Mouse (Mus musculus): Measurements from ENCODE around the gene Bmp2.

The Bmp2 gene

DNA sequence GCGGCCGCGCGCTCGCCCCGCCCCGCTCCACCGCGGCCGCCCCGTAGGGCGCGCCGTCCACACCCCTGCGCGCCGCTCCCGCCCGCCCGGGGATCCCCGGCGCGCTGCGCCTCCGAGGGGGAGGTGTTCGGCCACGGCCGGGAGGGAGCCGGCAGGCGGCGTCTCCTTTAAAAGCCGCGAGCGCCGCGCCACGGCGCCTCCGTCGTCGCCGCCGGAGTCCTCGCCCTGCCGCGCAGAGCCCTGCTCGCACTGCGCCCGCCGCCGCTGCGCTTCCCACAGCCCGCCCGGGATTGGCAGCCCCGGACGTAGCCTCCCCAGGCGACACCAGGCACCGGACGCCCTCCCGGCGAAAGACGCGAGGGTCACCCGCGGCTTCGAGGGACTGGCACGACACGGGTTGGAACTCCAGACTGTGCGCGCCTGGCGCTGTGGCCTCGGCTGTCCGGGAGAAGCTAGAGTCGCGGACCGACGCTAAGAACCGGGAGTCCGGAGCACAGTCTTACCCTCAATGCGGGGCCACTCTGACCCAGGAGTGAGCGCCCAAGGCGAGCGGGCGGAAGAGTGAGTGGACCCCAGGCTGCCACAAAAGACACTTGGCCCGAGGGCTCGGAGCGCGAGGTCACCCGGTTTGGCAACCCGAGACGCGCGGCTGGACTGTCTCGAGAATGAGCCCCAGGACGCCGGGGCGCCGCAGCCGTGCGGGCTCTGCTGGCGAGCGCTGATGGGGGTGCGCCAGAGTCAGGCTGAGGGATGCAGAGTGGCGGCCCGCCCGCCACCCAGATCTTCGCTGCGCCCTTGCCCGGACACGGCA, at the start of gene Bmp2:
Bmp2 (plus strand) TSS at position 129 of the 811 bp plus-strand sequence.
- DNase-seq (ENCODE audit: low read depth) = no peak

DNA sequence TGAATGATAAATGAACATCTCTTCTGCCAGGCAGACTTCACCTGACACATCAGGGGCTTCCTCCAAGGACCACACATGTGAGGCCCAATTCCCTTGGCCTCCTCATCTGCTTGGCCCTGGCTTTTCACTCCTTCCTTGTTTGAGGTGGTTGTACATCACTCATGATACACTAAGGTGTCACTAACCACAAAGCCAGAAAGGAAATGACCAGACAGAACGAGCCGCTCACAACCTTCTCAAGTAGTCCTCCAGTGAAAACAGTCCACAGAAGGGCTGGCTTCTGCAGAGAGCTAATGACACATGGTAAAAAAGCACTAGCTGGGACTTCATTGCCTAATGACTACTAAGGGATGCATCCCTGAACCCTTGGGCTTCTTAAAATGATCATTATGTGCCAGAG, 46.3 kb upstream of the Bmp2 start:
- DNase-seq (ENCODE audit: low read depth) = no peak

DNA sequence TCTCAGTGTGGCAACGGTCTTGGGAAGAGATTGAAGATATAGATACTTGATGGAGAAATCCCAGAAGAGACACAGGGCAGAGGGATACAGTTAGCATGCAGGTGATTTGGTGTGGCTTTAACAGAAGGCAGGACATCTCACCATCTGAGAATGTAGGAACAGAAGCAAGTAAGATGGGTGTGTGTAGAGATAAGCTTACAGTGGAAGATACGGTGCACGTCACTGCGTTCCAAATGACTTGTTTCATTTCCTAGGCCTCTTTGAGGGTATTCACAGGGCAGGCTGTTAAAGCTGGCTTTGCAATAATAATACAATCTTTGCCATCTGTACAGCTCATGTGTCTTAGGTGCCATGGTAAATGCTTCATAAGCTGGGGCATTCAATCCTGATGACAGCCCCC, 44.9 kb upstream of the Bmp2 start:
- no peak for DNase-seq (ENCODE audit: low read depth)

DNA sequence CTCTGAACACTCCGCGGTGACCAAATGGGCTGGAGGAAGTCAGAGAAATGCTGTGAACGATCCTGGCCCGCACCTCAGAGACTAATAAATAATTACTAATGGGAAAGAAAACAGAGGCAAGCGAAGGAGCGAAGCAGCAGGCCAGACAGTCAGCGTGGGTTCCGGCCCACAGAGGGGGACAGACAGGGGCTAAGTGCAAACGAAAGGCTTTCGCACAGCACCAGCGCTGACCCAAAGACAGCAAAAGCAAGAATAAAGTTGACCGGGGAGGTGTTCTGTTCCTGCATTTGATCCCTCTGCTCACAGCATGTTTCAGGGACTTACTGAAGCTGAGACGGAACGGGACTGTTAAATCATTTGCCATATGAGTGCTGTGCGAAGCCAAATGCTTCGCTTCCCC, 42.8 kb upstream of the Bmp2 start:
- DNase-seq (ENCODE audit: low read depth) = no peak

DNA sequence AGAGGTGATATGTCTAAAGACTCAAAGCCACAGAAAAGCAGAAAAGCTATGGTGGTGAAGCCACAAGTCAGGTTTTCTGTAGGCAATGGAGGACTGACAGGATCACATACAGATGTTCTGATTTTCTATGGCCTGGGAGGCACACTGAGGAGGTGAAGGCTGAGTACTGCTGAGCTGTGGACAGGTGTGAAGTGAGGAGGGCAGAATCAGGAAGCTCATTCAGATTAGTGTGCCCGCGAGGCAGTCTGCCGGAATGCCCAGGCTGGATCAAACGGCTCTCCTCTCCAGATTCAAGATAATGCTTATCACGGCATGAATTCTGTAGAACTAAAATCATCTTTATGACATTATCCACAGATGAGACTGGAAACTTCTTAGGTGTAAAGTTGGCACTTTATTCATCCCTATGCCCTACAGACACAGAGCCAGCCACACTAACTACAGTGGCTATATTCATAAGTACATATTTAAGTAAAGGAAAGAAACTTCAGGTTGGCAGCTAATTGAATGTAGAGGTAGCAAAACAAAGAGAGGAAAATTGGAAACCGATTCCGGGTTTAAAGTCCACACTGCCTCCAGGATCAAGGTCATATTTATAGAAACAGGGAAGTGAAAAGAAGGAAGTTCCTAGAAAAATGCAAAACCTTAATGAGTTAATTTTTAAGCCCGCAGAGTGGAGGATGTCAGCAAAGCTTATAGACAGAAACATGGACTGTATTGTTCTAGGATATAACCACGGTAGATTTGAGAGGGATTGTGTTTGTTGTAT, 40.8 kb upstream of the Bmp2 start:
- DNase-seq (ENCODE audit: low read depth) = no peak

DNA sequence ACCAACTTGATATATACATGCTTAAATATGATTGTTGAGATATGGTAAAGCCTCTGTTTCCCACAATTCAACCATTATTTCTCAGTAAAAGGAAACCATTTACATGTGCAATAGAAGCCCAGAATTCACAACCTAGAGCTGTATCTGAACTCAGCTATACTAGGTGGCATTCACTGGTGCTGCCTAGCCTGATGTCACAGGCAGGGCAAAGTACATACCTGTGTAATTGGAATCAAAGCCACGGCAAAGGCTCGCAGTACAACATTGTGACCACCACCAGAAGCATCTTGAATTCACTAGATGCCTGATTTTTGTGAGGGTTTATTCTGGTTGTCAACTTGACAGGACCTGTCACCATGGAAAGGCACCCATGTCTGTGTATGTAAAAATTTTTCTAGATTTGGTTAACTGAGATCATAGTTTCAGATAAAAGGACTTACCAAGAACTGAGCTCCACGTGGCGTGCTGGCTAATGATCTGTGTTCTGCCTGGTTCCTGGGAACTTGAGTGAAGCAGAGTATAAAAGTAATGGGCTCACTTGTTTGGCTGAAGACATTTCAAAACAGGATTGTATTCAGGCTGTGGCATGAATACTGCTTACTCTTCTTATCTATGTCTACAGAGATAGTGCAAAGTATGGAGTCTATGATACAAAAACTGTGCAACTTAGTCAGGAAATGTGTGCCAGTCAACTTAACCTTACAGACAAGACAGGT, 35.5 kb upstream of the Bmp2 start:
- no peak for DNase-seq (ENCODE audit: low read depth)

DNA sequence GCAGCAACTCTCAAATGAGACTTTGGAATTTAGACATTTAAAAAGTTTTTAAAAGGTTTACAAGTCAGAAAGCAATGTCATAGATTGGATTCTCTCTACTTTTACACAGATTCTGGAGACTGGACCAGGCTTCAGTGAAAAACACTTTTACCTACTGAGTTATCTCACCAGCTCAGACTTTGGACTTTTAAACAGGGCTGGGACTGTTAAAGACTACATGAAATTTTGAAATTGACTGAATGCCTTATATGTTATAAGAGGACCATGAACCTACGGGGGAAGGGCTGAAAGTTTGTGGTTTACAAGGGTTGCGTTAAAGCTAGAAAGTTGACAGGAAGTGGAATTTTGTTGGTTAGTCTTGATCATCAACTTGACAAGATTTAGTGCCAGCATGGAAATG, 34.1 kb upstream of the Bmp2 start:
- no peak for DNase-seq (ENCODE audit: low read depth)

DNA sequence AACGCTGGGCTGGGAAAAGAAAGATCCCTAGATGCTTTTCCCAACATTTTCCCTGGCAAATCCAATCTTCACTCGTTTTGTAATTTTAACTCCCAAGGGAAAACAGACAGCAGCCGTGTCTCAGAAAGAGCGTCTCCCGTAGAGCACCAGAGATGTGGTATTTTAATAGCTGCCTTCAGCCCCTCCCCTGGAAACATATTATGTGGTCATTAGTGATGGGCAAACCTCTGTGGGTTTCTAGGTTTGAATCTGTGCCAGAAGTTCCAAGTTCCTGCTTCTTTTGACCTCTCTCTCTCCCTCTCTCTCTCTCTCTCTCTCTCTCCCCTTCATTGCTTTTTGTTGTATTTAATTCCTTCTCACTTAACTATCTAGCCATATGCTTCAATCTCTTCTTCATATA, 30.8 kb upstream of the Bmp2 start:
- DNase-seq (ENCODE audit: low read depth) = no peak

DNA sequence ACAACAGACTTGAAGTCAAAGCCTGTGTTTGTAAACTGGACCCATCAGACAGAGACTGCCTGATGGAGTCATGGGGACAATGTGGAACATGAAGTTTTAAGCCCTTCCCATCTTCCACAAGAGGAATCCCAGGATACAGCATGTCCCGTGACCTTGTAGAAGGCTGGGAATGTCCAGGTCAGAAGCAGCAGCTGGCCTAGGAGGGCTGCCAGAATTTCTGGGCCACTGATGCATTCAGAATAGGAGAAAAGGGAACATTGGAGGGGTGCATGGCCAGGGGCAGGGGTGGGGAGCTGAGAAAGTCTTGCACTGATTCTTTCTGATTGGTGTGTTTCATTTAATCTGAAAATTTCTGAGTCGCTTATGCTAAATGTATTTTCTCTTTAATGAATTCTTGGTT, 29.8 kb upstream of the Bmp2 start:
- no peak for DNase-seq (ENCODE audit: low read depth)

DNA sequence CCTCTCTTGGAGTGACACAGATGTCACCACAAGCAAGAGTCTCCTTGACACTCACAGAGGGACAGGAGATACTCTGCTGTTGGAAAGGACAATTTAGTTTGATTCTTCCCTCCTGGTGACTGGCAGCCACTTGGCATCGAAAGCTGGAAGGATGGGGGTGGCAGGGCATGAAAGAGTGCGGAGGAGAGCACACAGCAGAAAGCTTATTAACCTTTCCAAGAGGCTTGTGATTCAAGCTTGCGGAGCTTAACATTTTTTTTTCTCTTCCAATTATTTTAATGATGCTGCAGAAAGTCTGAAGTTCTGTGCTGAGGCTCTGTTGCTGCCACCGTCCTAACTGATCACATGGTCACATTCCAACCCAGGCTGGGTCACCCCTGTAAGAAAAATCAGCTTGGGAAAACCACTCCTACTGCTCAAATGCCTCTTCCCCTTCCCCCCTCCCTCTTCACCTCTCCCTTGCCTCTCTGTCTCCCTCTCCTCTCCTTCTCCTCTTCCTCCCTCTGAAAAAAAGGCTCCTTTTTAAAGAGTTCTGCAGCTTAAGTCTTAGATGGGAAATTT, 26.3 kb upstream of the Bmp2 start:
- DNase-seq (ENCODE audit: low read depth) = no peak

DNA sequence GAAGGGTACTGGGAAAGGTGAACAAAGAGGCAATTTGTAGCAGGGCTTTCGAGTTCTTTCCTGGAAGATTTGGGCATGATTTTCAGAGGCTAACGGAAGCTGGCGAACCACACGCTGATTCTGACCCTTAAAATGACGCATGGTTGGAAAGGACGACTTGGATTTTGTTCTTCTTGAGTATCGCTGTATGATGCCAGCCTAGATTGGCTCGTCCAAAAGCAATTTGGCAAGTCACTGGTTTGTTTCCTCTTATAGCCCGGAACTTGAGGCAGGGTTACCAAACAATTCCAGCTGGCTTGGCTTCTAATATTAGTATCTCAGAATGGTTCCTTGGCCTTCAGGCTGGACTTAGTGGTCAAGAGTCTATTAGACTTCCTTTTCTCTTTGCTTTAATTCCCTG, 22.6 kb upstream of the Bmp2 start:
- DNase-seq (ENCODE audit: low read depth) = no peak

DNA sequence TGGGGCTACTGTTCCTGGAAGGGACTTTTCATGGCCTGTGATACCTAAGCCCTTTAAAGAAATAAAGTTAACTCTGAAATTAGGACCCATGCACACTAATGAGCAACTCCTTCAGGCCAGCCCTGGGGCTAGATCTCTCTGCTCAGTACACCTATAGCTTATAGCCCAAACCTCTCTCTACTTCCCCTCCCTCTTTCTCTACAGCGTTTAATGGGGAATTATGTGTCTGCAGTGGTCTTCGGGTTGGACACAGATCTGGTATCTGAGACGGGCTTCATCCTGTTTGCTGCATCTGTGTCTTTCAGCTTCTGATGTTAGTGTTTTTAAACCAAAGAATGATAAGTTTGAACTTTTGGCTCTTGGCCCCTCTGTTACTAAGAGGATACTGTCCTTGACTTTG, 18.9 kb upstream of the Bmp2 start:
- no peak for DNase-seq (ENCODE audit: low read depth)

DNA sequence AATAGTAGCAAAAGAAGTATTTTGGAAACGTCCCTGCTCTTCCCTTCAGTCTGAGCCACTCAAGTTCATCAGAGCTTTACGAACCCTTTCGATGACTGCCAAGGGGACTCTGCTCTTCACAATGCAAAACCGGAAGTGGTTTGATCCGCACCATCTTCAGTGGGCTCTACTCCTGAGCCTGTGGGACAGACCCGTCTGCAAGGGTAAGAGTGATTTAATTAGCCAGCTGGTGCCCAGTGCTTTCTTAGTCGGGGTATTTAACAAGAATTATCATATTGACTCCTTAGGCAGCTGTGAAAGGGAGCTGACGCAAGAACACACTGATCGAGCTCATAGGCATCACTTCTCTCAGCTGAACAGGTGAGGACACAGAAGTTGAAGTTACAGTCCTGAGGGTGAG, 16.5 kb upstream of the Bmp2 start:
- no peak for DNase-seq (ENCODE audit: low read depth)

DNA sequence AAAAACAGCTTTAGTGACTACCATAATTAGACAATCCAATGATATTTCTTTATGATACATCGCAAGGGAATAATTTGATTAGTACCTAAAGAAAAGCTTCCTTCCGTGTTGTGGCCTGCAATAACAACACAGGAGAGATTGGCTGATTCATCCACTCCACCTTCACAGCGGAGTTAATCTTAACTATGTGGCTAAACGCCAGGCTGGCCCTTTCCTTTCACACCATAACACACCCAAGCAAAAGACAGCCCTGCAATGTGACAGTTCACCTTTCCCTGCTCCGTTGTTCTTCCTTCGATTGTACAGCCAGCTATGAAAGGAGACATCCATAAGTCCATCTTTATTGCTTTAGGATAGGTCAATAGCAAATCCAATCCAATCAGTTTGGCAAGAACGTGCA, 15.1 kb upstream of the Bmp2 start:
- DNase-seq (ENCODE audit: low read depth) = no peak

DNA sequence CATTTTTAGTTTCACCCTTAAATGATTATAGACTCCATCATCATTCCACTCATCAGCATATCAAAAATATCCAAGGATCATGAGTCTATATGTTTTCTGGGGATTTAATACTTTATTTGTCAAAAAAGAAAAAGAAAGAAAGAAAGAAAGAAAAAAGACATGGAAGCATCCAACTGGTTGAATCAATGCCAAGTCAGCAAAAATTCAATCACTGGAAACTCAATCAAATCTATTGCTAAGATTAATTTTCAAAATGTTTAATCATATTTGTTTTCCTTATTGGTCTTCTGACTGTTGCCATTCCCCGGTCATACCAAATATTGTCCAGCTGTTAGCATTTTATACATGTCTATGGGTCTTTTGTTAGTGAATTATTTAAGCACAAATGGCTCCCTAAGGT, 11.3 kb upstream of the Bmp2 start:
- DNase-seq (ENCODE audit: low read depth) = no peak

DNA sequence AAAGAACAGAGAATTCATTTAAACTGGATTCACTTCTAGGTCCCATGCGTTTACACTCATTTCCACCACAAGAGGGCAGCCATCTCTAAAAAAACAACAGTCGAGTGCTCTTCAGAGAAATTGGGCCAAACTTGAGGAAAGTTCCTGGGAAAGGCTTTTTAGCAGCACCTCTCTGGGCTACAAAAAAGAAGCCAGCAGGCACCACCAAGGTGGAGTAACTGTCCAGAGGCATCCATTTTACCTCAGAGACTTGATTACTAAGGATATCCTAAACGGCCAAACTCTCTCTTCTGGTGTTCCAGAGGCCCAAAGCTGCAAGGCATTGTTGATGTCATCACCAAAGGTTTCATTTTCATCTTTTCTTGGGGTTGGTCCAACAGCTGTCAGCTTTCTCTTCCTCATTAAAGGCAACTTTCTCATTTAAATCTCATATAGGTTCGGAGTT, 1.7 kb upstream of the Bmp2 start:
- peak; percentile 61 for DNase-seq (ENCODE audit: low read depth)

DNA sequence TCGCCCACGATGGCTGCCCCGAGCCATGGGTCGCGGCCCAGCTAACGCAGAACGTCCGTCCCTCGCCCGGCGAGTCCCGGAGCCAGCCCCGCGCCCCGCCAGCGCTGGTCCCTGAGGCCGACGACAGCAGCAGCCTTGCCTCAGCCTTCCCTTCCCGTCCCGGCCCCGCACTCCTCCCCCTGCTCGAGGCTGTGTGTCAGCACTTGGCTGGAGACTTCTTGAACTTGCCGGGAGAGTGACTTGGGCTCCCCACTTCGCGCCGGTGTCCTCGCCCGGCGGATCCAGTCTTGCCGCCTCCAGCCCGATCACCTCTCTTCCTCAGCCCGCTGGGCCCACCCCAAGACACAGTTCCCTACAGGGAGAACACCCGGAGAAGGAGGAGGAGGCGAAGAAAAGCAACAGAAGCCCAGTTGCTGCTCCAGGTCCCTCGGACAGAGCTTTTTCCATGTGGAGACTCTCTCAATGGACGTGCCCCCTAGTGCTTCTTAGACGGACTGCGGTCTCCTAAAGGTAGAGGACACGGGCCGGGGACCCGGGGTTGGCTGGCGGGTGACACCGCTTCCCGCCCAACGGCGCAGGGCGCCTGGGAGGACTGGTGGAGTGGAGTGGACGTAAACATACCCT, 995 bp downstream of the Bmp2 start:
- DNase-seq (ENCODE audit: low read depth) = no peak

DNA sequence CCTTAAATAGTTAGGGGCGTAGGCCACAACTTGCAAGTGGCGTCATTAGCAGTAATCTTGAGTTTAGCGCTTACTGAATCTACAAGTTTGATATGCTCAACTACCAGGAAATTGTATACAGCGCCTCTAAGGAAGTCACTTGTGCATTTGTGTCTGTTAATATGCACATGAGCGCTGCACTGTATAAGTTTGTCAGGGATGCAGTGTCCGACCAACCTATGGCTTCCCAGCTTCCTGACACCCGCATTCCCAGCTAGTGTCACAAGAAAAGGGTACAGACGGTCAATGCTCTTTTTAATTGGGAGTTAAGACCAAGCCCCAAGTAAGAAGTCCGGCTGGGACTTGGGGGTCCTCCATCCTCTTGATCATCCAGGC, 1.9 kb downstream of the Bmp2 start:
- no peak for DNase-seq (ENCODE audit: low read depth)

DNA sequence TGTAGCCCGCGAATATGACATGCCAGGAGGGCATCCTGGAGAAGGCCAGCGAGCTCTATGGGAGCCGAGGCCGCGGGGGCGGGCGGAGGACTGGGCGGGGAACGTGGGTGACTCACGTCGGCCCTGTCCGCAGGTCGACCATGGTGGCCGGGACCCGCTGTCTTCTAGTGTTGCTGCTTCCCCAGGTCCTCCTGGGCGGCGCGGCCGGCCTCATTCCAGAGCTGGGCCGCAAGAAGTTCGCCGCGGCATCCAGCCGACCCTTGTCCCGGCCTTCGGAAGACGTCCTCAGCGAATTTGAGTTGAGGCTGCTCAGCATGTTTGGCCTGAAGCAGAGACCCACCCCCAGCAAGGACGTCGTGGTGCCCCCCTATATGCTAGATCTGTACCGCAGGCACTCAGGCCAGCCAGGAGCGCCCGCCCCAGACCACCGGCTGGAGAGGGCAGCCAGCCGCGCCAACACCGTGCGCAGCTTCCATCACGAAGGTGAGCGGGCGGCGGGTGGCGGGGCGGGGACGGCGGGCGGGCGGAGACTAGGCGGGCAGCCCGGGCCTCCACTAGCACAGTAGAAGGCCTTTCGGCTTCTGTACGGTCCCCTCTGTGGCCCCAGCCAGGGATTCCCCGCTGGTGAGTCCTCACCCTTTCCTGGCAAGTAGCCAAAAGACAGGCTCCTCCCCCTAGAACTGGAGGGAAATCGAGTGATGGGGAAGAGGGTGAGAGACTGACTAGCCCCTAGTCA, 2.5 kb downstream of the Bmp2 start:
- no peak for DNase-seq (ENCODE audit: low read depth)

DNA sequence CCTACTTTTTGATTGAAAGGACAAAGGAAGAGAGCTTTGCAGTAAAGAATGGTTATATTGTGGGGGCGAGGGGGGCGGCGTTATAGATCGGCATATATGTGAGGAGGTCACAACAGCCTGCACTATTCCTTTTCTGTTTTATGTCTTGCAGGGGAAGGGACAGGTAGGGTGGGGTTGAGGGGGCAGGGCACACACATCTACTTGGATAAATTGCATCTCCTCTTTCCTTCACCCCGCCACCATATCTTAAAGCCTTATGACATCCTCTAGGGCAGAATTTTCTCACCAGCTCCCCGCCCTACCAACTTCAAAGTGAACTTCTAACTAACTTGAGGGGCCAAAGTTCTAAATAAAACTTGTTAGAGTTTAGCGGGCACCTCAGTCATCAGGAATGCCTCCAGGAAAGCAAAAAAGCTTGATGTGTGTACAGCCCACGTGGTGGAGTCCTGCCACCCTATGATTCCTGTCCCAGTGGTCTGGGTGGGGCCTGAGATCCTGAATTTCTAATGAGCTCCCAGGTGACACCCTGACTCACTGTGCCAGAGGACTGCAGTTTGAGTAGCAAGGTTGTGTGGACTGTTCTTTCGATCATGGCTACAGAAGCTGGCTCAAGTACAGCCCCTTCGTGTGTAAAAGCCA, 12.4 kb downstream of the Bmp2 start:
- DNase-seq (ENCODE audit: low read depth) = no peak

DNA sequence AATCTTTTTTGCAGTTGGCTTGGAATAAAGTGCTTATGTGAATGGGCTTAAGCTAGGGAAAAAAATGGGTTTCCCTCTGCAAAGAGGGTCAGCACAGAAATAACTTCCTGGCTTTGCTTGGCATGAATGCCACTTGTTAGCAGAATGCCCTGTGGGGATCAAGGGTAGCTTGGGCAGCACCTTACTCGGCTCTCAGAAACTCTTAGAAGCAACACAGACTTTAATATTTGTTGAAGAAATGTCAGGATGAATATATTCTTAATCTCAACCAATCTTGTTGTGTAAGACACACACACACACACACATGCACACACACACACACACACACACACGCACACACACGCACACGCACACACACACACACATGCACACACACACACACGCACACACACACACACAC, 13.5 kb downstream of the Bmp2 start:
- no peak for DNase-seq (ENCODE audit: low read depth)

All from 416B (cell line).